Mouse (Mus musculus) right cerebral cortex, postnatal 25 days (tissue): ENCODE measurements at regions not wholly inside any gene's neighbourhood (a gene's known extent, or its start where the extent isn't known, plus 50 kb on each side); places are given as distances from the start of the nearest gene placed in this dataset.

ENCODE experiments used
- DNase-seq: peaks from one replicate; pipeline ENCODE4 v3.0.0; 2022

DNA sequence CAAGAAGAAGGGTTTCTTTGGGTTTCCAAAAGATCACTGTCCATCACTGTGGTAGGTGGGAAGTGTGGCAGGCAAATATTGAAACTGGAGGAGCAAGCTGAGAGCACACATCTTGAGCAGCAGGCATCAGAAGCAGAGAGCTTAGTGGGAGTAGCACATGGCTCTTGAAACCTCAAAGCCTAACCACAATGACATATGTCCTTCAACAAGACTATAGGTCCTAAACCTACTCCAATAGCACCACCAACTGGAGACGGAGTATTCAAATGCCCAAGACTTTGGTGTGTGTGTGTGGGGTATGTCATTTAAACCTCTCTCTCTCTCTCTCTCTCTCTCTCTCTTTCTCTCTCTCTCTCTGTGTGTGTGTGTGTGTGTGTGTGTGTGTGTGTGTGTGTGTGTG lies 88.1 kb upstream of the Sash1 start:
- no peak for DNase-seq

DNA sequence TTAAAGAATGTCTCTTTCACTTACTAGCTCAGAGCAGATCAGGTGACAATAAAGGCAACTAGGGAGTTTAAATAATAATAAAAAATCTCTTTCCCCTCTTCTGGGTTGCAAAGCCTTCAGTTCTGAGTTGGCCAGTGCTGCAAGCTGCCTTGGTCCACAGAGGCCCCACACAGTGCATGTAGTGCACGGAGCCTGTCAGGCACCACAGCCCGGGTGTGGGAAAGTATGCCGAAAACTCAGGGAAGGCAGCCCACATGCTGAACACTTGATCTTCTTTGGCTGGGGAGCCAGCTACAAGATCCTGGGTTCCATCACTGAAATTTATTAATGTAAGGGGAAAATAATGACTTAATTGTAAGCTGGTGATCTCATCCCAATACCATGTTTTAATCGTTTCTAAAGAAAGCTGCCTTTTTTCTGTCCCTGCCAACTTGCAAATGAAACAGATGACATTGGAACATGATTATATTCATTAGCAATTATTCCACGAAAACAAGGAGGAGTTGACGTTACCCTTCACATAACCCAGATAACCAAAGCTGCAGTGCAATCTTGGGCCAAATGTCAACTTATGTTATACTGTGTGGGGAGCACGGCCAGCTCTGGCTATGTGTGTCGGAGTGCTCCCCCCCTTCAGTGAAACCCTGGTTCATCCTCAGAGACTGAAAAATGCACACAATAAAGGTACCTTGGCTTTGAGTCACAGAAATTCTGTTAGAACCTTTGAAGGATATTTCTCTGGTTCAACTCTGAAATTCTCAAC lies 87.1 kb upstream of the Sash1 start:
- no peak for DNase-seq

DNA sequence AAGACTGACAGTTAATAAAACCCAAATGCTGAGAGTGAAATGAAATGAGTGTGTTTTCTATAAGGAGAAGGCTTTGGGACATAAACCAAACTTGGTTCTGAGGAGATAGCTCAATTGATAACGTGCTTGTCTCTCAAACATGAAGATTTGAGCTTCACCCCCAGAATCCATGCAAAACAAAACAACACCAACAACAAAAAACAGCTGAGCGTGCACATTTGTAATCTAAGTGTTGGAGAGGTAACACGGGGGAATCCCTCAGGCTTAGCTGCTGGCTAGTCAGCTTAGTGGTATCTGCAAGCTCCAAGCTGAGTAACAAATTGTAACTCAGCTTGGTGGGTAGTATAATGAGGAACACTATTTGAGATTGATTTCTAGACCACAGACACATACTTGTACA lies 84.9 kb upstream of the Sash1 start:
- no peak for DNase-seq

DNA sequence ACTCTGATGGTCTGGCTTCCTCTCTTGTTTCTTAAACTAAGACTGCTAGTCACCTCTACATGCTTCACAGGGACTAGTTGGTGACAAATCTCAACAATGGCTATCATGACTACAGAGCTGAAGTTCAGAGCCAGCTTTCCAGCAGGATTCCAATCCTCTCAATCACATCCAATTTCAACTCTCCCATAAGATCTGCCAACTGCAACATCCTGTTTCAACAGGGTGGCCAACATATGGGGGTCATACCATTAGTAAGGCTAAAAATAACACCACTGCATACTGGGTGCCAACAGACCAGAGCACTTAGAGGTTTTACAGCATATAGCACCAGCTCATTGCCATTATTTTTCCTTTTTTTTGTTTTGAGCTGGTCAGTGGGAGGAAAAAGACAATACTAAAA lies 83.7 kb upstream of the Sash1 start:
- no peak for DNase-seq

DNA sequence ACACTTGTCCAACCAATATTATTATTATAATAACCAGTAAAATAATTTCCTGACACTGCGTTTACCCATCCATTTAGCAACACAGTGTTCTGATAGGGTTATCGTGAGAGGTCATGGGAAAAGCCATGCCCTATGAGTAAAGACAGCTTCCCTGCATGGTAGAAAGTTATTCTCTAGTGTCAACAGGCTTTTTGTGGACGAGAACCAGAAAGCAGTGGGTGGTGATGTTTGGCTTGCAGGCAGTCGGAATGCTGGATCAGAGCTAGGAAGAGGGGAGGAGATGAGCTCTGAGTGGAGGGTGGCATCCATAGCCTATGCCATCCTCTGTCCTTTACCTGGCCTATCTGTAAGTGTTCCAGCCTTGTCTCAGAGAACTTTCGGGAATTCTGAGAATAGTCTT lies 83.1 kb upstream of the Sash1 start:
- DNase-seq: no peak

DNA sequence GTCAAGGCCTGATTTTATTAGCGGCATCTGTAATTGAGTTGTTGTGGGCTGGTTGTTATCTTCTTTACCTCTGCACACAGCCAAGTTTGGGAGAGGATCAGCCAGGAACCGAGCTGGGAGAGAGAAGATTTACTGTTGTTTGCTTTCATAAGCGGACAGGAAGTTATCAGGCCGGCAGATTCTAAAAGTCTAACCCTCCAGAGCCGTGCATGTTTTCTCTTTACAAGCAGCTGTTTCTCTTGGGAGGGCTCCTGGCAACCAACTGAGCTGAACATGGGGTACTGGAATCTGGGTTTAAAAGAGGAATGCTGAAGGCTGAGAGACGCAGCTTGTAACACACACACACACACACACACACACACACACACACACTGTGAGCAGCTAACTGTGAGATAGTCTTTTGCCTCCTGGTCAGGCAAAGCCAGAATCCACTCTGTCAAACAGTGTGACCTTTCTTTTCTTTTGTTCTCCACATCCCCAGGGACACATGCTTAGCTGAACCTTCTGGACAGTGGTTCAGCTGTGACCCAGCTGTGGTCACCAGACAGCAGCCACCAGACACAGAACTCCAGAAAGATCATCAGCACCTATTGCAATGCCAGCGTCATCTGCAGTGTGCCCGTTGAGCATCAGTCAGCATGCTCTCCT lies 82.5 kb upstream of the Sash1 start:
- DNase-seq: no peak

DNA sequence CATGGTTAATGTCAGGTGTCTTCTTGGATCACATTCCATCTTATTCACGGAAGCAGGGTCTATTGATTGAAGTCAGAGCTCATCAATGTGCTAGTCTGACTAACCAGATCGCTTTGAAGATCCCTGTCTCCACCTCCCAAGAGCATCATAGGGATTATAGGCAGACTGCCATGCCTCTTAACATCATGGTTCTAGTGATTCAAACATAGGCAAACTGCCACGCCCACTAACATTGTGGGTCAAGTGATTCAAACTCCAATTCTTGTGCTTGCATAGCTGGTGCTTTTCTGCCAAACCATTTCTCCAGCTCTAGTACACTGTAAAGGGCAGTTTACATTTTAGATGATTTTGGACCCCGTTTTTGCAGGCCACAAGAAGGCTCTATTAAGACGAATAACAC lies 77.1 kb upstream of the Sash1 start:
- no peak for DNase-seq

DNA sequence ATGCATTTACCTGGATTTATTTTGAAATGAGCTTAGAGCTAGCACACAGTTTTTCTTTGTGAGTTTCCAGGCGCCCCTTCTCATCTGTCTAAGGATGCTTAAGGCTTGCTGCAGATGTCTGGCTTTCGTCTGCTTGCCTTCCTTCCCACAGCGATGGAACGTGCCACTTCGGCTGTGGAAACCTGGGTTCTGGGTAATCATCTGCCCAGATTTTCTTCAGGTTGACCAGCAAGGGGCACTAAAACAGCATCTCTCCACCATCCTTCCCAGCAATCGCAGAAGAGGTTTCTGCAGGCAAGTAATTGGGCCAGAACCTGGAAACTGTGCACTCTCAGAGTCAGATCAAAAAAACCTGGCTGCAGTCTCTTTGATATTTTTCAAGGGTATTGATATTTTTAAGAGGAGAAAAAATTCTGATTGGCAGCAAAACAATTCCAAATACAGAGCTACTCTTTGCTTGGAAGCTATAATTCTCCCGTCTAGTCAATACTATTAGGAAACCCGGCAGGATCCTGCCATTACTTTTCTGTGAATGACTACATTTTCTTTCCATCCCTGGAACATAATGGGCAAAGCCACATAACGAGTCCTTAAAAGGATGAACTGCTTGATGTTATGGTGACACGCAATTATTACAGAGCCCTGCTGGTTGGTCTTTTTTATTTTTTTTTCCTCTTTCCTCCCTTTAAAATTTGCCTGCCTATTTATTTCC lies 75.2 kb upstream of the Sash1 start:
- DNase-seq: no peak

DNA sequence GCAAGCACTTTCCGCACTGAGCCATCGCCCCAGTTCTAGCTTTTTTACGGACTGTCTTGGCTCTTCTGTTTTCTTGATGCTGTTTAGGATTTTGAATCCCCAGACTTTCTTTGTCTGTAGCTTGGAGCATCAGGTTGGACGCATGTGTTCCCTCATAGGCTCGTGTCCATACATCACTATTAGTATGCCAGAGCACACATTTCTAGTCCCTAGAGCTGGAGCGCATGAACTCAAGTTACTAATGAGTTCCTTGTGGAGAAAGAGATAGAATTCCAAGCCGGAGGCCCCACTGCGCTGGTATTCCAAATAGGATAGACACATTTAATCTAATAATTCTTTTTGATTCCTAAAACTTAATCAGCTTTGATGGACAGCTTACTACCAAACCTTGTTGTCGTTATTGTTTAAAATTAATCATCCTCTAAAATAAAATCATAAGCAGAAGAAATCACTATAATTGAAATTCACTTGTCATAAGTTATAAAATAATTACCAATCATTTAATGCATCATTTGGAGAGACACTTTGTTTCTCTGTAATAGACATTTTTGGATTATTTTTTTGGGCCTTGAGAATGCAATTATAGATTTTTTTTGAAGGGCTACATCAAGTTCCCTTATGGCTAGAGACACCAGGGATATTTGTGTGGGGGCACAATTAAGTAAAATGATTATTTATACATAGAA lies 74.5 kb upstream of the Sash1 start:
- no peak for DNase-seq

DNA sequence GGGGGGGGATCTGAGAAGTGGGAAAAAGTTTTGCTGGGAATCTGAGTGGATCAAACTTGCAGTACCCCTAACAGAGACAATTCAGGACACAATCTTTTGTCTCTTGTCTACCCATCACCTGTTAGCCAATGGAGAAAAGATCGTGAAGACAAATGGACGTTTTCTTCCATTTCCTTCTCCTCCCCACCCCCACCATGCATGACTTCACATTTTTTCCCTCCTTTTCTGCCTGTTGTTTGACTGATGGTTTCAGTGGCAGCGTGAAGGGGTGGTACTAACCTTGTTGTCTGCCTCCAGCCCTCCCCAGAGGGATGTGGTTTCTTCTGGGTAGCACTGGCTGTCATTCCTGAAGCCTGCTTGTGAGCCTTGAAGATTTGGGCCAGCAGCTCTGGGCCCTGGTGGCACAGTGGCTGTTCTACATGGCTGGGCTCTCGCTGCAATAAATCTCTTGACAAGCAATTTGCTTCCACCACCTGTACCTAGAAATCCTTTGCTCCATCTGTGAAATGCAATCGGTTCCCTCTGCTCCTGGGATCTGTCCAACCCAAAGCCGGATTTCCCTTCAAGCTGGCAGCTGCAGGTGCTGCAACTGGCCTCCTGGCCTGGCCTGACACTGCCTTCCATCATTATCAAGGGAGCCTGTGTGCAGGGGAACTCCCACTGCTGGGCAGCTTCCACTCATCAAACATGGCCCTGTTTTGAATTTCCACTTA lies 69.8 kb upstream of the Sash1 start:
- no peak for DNase-seq

DNA sequence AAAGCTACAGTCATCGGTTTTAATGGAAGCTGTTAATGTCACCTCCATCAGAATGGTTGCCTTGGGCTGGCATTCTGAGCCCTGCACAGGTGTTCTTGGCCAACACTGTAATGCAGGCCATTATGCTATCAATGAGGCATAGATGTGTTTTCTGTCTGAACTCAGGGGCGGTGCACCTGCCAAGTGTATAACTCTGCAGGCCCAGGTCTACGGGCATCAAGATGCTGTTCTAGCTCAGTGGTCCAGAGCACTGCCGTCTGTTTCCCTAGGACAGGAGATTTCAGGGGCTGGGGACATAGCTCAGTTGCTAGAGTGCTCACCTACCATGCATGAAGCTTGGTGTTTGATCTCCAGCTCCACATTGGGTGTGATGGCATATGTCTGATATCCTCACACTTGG lies 68.1 kb upstream of the Sash1 start:
- DNase-seq: no peak

DNA sequence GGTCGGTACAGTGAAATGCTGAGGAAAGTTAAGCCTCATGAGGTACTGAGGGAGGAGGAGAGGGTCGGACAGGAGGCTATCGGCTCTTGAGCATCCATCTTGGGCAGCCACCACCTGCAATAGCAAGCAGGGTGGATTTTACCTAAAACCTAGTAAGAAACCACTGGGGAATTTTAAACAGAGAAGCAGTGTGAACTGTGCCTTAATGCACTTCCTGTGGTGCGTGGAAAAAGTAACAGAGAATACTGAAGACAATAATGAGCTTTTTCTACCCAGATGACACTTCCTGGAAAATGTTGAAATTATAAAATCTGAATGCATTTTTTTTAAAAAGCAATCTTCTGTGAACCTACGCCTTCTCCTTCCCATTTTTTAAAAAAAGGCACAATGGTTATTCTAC lies 67.1 kb upstream of the Sash1 start:
- no peak for DNase-seq

DNA sequence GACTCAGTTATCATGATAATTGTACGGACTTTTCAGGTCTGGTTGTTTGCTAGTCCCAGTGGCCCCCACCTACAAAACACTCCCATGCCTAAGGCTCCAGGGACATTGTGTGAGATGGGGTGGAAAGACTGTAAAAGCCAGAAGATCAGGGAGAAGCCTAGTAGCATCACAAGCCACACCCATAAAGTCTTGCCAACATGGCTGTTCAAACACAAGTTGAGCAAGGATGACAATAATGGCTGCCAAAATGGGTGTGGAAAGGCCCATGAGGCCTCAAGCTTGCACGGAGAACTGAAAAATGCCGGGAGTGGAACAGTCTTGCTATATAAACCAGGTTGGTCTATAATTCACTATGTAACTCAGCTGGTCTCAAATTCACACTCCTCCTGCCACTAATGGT lies 66.1 kb upstream of the Sash1 start:
- DNase-seq: no peak

DNA sequence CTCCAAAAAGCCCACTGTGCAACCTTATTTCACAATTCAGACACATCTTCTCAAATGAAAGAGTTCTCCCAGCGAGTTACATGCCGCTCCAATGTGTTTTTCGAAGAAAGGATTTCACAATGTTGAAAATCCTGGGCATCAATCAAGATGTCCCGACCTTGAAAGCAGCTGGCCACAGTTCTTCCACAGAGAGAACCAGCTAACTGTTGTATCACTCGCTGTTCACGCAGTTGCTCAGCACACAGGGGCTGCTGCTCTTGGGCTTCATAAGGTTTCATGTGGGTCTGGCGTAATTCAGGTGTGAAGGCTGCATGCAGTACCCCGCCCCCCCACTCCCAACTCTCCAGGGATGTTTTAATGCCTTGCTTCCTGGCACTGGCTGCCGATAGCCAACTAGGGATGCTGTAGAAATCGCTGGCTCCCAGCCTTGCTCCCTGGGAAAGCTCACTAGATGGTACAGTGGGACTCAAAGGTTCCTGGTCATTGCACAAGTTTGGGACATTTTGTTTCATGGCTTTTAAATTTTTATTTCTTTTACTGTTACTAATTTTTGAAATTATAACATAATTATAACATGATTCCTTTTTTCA lies 65.5 kb upstream of the Sash1 start:
- no peak for DNase-seq

DNA sequence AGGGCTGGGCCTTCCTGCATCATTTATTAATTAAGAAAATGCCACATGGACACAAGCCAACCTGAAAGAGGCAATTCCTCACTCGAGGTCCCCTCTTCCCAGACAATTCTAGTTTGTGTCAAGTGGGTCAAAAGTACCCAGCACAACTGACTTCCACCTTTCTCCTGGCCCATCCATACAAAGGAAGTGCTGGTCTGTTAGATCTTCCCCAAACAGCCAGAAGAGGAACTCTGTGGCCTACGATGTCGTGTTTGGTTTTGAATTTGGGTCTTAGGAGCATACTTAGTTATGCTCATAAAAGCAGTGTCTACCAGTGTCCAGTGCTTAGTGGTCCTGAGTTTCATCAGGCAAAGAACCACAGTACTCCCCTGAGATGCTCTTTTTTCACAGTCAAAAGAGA lies 62.4 kb upstream of the Sash1 start:
- DNase-seq: no peak

DNA sequence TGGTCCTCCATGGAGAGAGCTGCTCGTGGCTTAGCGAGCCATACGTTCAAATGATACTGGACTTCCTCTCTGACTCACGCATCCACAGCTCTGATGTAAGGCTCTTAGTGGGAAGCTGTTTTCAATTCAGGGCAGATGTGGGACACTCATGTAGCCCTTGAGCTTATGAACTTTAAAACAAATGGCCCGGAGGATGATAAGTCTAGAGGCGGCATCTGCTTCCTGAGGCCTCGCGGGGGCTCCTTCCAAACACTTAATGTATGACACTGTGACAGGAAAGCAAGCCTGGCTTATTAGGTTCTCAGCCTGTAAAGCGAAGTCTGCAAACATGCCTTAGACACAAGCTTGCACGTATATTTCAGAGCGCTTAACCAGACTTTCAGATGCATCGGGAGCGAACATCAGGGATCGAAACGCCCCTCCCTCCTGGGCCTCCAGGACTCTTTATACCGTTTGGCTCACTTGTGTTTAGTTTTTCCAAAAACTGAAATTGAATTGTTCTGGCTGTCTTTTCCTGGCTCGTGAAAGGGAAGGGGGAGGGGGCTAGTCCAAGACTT lies 59.4 kb upstream of the Sash1 start:
- DNase-seq: no peak

DNA sequence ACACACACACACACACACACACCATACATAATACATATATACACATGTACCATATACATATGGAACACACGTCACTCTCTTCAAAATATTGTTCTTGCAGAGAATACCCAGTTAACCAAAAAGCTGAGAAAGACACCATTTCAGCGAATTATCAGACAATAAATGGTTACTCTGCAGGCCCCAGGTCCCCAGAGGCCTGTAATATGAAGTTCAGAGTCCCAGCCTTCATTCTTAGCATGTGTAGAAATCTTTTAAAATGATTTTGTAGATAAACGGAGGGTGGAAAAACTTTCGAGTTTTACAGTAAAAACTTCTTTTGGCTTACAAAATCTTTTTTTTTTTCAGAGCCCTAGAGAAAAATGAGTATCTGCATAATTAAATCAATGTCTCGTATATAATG lies 58.7 kb upstream of the Sash1 start:
- no peak for DNase-seq

DNA sequence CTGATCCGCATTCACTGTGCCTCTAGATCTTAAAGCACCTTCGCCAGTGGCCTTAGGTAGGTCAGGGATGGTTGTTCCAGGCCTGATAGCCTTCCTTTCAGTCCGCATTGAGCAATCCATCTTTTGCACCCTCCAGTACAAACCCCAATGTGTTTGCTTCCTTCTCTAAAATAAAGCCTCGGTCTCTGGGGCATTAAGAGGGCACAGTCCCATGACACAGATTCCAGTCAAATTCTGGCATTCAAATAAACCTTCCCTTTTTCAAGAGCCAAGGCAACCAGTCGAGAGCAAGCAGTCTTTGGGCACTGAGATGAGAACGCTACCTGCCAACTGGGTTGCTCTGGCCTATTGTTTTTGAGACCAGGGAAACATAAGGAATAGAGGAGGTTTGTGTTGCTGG lies 57.8 kb upstream of the Sash1 start:
- no peak for DNase-seq

DNA sequence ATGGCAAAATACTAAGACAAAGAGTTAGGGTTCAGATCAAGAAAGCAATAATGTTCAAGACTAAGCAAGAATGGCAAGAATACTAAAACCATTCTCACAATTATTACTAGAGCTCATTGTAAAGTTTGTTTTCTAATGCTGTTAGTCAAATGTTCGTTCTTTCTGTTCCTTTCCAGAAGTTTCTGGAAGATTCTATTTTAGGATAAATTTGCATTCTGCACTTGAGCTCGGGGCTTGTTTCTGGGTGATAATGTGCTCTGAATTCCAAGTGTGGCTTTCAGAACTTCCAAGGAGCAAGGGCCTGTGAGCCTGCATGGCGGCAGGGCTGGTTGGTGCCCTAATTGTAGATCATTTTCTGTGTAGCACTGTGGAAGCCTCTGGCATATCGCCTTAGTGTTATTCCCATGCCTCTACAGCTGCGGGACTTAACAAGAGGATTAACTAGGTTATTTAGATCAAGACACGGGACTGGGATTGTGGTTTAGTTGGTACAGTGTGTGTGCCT lies 57.1 kb upstream of the Sash1 start:
- no peak for DNase-seq

DNA sequence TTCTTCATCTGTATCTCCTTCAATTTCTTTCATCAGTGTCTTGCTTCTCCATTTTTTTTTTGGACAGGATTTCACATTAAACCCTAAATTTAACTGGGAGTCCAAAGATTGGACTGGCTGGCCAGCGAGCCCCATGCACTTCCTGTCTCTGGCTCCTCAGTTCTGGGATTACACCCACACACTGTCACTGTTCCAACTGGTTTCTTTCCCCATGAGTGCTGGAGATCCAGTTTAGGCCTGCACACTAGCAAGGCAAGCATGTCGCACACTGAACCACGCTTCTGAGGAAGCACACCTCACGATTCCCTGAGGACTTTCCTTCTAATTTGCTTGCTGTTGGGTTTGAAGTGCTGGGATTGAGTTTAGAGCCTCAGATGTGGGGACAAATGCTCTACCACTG lies 50.5 kb upstream of the Sash1 start:
- no peak for DNase-seq
